Mouse (Mus musculus) common myeloid progenitor, adult 5-6 weeks (primary cell): ENCODE measurements at regions not wholly inside any gene's neighbourhood (a gene's known extent, or its start where the extent isn't known, plus 50 kb on each side); places are given as distances from the start of the nearest gene placed in this dataset.

Experiments used
- ATAC-seq: replicated peaks from 2 replicates; pipeline ENCODE4 v1.8.0; 2016; ENCODE audit warnings: low read depth, mild to moderate bottlenecking, moderate TSS enrichment, inconsistent platforms; ENCODE audit not compliant: poor library complexity, severe bottlenecking

- ATAC-seq, result no peak
Measured at GRCm38 (mm10) chr12:110385801-110386599, 60.9 kb upstream of the Ppp2r5c start.

DNA sequence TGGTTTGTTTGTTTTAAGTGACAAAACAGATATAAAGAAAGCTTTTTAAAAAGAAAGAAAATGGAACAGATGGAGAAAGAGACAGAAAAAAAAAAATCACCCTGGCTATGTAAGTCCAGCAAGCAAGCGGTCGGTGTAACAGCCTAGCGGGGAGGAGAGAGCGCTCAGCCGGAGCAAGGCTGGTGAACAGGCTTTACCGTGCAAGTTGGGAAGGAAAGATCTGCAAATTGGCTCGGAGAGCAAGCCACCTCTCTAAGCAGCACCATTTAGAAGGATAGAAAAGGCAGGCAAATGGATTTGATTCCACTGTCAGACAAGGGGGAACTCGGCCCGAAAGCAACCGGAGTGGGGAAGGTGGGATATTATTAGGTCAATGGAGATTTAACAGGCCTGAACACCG is 59.9 kb upstream of the Ppp2r5c start:
- no peak for ATAC-seq

DNA sequence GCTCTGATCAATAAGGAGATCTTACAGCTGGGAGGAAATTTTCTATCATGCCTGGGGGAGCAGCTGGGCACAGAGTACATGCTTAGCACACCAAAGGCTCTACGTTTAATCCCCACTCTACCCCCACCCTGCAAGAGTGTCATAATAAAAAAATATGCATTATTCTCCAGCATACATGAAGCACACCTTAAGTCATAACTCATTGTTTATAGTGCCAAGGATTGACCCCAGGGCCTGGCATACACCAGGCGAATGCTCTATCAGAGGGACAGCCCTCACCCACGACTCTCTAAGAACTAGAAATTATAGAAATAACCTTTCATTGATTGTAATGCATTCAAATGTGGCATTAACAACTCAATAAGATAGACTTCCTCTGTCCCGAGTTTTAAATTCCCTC is 59.4 kb upstream of the Ppp2r5c start:
- ATAC-seq, result no peak

DNA sequence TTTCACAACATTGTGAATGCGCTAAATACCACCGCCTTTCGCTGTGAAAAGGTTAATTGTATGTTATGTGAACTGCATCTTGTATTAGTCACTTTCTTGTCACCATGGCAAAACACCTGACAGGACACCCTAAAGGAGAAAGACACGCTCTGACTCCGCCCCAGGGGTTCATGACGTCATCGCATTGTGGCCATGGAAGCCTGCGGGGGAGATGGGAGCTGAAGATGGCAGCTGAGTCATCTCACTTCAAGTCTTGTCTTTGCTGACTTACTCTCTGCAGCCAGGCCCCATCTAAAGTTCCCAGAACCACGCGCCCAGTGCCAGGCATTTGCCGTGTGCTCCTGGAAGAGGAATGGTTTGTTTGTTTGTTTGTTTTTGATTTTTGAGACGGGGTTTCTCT is 57.5 kb upstream of the Ppp2r5c start:
- no peak for ATAC-seq

- ATAC-seq, result no peak
Measured at GRCm38 (mm10) chr12:110391464-110391863, 55.5 kb upstream of the Ppp2r5c start.

DNA sequence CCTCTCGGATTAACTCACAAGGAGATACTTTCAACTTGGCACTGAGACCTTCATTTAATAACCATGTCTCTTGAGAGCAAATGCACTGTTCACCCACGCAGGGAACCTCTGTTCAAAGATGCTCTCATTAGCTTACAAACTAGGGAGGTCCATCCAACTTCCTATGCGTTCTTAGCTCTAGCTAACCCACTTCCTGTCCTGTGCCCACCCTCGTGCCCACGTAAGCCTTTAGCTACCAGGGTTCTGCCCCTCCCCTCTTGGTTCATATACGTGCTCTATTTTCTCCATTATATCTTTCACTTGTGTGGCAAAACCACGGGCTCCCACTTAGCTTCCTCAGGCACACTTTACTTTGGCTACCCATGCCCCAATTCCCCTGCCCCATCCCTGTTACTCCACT is 53.4 kb upstream of the Ppp2r5c start:
- no peak for ATAC-seq
